Mouse (Mus musculus): ENCODE results near the gene Arhgap17. TPM values are rescaled to one million over a fixed set of nuclear protein-coding genes. Genes with fewer than 3 reads are reported as not detected.

Arhgap17 gene
- polyA plus RNA-seq, 1 experiment = 8.6 TPM

- Histone ChIP-seq H3K4me3 (ENCODE audit: insufficient read depth, low read depth, low read length) (no peak overlapping the region), H3K27ac (replicated peaks; ENCODE audit: low read depth, low read length) (peak overlapping the region; percentile 85; the same call in 1 of the 2 replicates), H3K4me1 (ENCODE audit: control insufficient read depth, insufficient read depth, insufficient read length, low read length) (peaks cover 39% of the 10 kb centered on the region)
Measured at GRCm38 (mm10) chr7:123336322-123336721, 33.4 kb downstream of the Arhgap17 start.

GRCm38 (mm10) chr7:123330506-123330905 is 39.2 kb downstream of the Arhgap17 start:
- no peak overlapping the region for H3K4me3 ChIP-seq (ENCODE audit: insufficient read depth, low read depth, low read length)
- H3K27ac ChIP-seq (replicated peaks; ENCODE audit: low read depth, low read length) = no peak overlapping the region
- H3K4me1 ChIP-seq (ENCODE audit: control insufficient read depth, insufficient read depth, insufficient read length, low read length) = peaks cover 18% of the 10 kb centered on the region

GRCm38 (mm10) chr7:123327909-123328308 is 41.8 kb downstream of the Arhgap17 start:
- Histone ChIP-seq H3K4me3 (ENCODE audit: insufficient read depth, low read depth, low read length) (no peak overlapping the region), H3K4me1 (ENCODE audit: control insufficient read depth, insufficient read depth, insufficient read length, low read length) (peaks cover 18% of the 10 kb centered on the region), H3K27ac (replicated peaks; ENCODE audit: low read depth, low read length) (no peak overlapping the region)

- Histone ChIP-seq H3K4me1 (ENCODE audit: control insufficient read depth, insufficient read depth, insufficient read length, low read length) (peaks cover 13% of the 10 kb centered on the region), H3K4me3 (ENCODE audit: insufficient read depth, low read depth, low read length) (no peak overlapping the region), H3K27ac (replicated peaks; ENCODE audit: low read depth, low read length) (no peak overlapping the region)
Measured at GRCm38 (mm10) chr7:123326901-123327300, 42.8 kb downstream of the Arhgap17 start.

GRCm38 (mm10) chr7:123326062-123326461 is 43.7 kb downstream of the Arhgap17 start:
- peaks cover 10% of the 10 kb centered on the region; the same call in 1 of the 2 replicates for H3K4me1 ChIP-seq (ENCODE audit: control insufficient read depth, insufficient read depth, insufficient read length, low read length)
- no peak overlapping the region for H3K4me3 ChIP-seq (ENCODE audit: insufficient read depth, low read depth, low read length)
- no peak overlapping the region for H3K27ac ChIP-seq (replicated peaks; ENCODE audit: low read depth, low read length)

- no peak overlapping the region for H3K4me3 ChIP-seq (ENCODE audit: insufficient read depth, low read depth, low read length)
- no peak overlapping the region for H3K27ac ChIP-seq (replicated peaks; ENCODE audit: low read depth, low read length)
- 0 out of 2 replicates have a peak, but pooled peaks cover 3% of the 10 kb centered on the region for H3K4me1 ChIP-seq (ENCODE audit: control insufficient read depth, insufficient read depth, insufficient read length, low read length)
Measured at GRCm38 (mm10) chr7:123324105-123324504, 45.6 kb downstream of the Arhgap17 start.

GRCm38 (mm10) chr7:123323388-123323787 is 46.3 kb downstream of the Arhgap17 start:
- Histone ChIP-seq H3K27ac (replicated peaks; ENCODE audit: low read depth, low read length) (no peak overlapping the region), H3K4me1 (ENCODE audit: control insufficient read depth, insufficient read depth, insufficient read length, low read length) (0 out of 2 replicates have a peak, but pooled peaks cover 3% of the 10 kb centered on the region), H3K4me3 (ENCODE audit: insufficient read depth, low read depth, low read length) (no peak overlapping the region)

GRCm38 (mm10) chr7:123322452-123323121 is 47.1 kb downstream of the Arhgap17 start:
- H3K4me1 ChIP-seq (ENCODE audit: control insufficient read depth, insufficient read depth, insufficient read length, low read length) = 0 out of 2 replicates have a peak, but pooled peaks cover 2% of the 10 kb centered on the region
- no peak overlapping the region for H3K4me3 ChIP-seq (ENCODE audit: insufficient read depth, low read depth, low read length)
- H3K27ac ChIP-seq (replicated peaks; ENCODE audit: low read depth, low read length) = no peak overlapping the region

- Histone ChIP-seq H3K4me3 (ENCODE audit: insufficient read depth, low read depth, low read length) (no peak overlapping the region), H3K4me1 (ENCODE audit: control insufficient read depth, insufficient read depth, insufficient read length, low read length) (no peaks in the 10 kb centered on the region), H3K27ac (replicated peaks; ENCODE audit: low read depth, low read length) (no peak overlapping the region)
Measured at GRCm38 (mm10) chr7:123312738-123313137, 57.0 kb downstream of the Arhgap17 start.

- H3K27ac ChIP-seq (replicated peaks; ENCODE audit: low read depth, low read length) = no peak overlapping the region
Measured at GRCm38 (mm10) chr7:123311836-123312235, 57.9 kb downstream of the Arhgap17 start.

GRCm38 (mm10) chr7:123307887-123308558 is 61.7 kb downstream of the Arhgap17 start:
- no peak overlapping the region for H3K4me3 ChIP-seq (ENCODE audit: insufficient read depth, low read depth, low read length)
- no peaks in the 10 kb centered on the region for H3K4me1 ChIP-seq (ENCODE audit: control insufficient read depth, insufficient read depth, insufficient read length, low read length)
- H3K27ac ChIP-seq (replicated peaks; ENCODE audit: low read depth, low read length) = no peak overlapping the region

More at GRCm38 (mm10) chr7:123311836-123312235, 57.9 kb downstream of the Arhgap17 start:
- no peaks in the 10 kb centered on the region for H3K4me1 ChIP-seq (ENCODE audit: control insufficient read depth, insufficient read depth, insufficient read length, low read length)
- H3K4me3 ChIP-seq (ENCODE audit: insufficient read depth, low read depth, low read length) = no peak overlapping the region

GRCm38 (mm10) chr7:123307236-123307635 is 62.5 kb downstream of the Arhgap17 start:
- H3K4me3 ChIP-seq (ENCODE audit: insufficient read depth, low read depth, low read length) = no peak overlapping the region
- no peak overlapping the region for H3K27ac ChIP-seq (replicated peaks; ENCODE audit: low read depth, low read length)
- no peaks in the 10 kb centered on the region for H3K4me1 ChIP-seq (ENCODE audit: control insufficient read depth, insufficient read depth, insufficient read length, low read length)

GRCm38 (mm10) chr7:123305397-123305796 is 64.3 kb downstream of the Arhgap17 start:
- H3K4me1 ChIP-seq (ENCODE audit: control insufficient read depth, insufficient read depth, insufficient read length, low read length) = no peaks in the 10 kb centered on the region
- no peak overlapping the region for H3K27ac ChIP-seq (replicated peaks; ENCODE audit: low read depth, low read length)

GRCm38 (mm10) chr7:123300258-123300657 is 69.5 kb downstream of the Arhgap17 start:
- H3K27ac ChIP-seq (replicated peaks; ENCODE audit: low read depth, low read length) = no peak overlapping the region
- H3K4me3 ChIP-seq (ENCODE audit: insufficient read depth, low read depth, low read length) = no peak overlapping the region
- H3K4me1 ChIP-seq (ENCODE audit: control insufficient read depth, insufficient read depth, insufficient read length, low read length) = no peaks in the 10 kb centered on the region

More at GRCm38 (mm10) chr7:123305397-123305796, 64.3 kb downstream of the Arhgap17 start:
- H3K4me3 ChIP-seq (ENCODE audit: insufficient read depth, low read depth, low read length) = no peak overlapping the region

GRCm38 (mm10) chr7:123298225-123298624 is 71.5 kb downstream of the Arhgap17 start:
- H3K27ac ChIP-seq (replicated peaks; ENCODE audit: low read depth, low read length) = no peak overlapping the region
- H3K4me3 ChIP-seq (ENCODE audit: insufficient read depth, low read depth, low read length) = no peak overlapping the region
- no peaks in the 10 kb centered on the region for H3K4me1 ChIP-seq (ENCODE audit: control insufficient read depth, insufficient read depth, insufficient read length, low read length)

GRCm38 (mm10) chr7:123296097-123296496 is 73.6 kb downstream of the Arhgap17 start:
- no peaks in the 10 kb centered on the region for H3K4me1 ChIP-seq (ENCODE audit: control insufficient read depth, insufficient read depth, insufficient read length, low read length)
- no peak overlapping the region for H3K27ac ChIP-seq (replicated peaks; ENCODE audit: low read depth, low read length)
- no peak overlapping the region for H3K4me3 ChIP-seq (ENCODE audit: insufficient read depth, low read depth, low read length)

Measured in brown adipose tissue, adult 24 weeks (tissue).